Mouse (Mus musculus) testis, adult 2 months (tissue): Measurements from ENCODE around the gene Slc38a2. TPM values are rescaled to one million over a fixed set of nuclear protein-coding genes. Genes with fewer than 3 reads are reported as not detected.

ENCODE experiments used
- H3K27ac ChIP-seq: fragments of 200-500 bp; 2 replicates; pipeline ENCODE4 v1.5.1; 2012; ENCODE audit warnings: low read depth, low read length; ENCODE audit not compliant: control insufficient read depth, insufficient read depth
- H3K27me3 ChIP-seq: fragments of 200-500 bp; 2 replicates; pipeline ENCODE4 v1.6.1; 2012; ENCODE audit warnings: mild to moderate bottlenecking, low read length, moderate library complexity; ENCODE audit not compliant: control insufficient read depth, insufficient read depth
- H3K36me3 ChIP-seq: fragments of 200-500 bp; 2 replicates; pipeline ENCODE4 v1.6.1; 2012; ENCODE audit warnings: mild to moderate bottlenecking, low read length; ENCODE audit not compliant: control insufficient read depth, insufficient read depth
- H3K4me1 ChIP-seq: fragments of 200-500 bp; 2 replicates; pipeline ENCODE4 v1.6.1; 2012; ENCODE audit warnings: low read length; ENCODE audit not compliant: control insufficient read depth, insufficient read depth
- H3K4me3 ChIP-seq: fragments of 200-500 bp; 2 replicates; pipeline ENCODE4 v1.5.1; 2012; ENCODE audit warnings: low read depth, mild to moderate bottlenecking, low read length, moderate library complexity, mixed read lengths; ENCODE audit not compliant: control insufficient read depth
- CTCF ChIP-seq: fragments of 200-500 bp; IDR thresholded peaks from 2 replicates; pipeline ENCODE4 v1.5.1; 2012; ENCODE audit warnings: low read depth, mild to moderate bottlenecking, inconsistent platforms, low read length, moderate library complexity; ENCODE audit not compliant: control insufficient read depth, insufficient read depth, insufficient replicate concordance
- POLR2A ChIP-seq: fragments of 200-500 bp; IDR thresholded peaks from 2 replicates; pipeline ENCODE4 v1.6.1; 2012; ENCODE audit warnings: low read depth, mild to moderate bottlenecking, inconsistent platforms, low read length, moderate library complexity; ENCODE audit not compliant: control insufficient read depth
- polyA plus RNA-seq: library from polyadenylated mRNA; depleted of rRNA; stranded (reverse); fragments of >200 nt; gene quantifications from 2 replicates; pipeline ENCODE4 v1.2.3, GENCODE M21; 2012

Gene Slc38a2
- polyA plus RNA-seq, 1 experiment = 10.8 TPM

DNA sequence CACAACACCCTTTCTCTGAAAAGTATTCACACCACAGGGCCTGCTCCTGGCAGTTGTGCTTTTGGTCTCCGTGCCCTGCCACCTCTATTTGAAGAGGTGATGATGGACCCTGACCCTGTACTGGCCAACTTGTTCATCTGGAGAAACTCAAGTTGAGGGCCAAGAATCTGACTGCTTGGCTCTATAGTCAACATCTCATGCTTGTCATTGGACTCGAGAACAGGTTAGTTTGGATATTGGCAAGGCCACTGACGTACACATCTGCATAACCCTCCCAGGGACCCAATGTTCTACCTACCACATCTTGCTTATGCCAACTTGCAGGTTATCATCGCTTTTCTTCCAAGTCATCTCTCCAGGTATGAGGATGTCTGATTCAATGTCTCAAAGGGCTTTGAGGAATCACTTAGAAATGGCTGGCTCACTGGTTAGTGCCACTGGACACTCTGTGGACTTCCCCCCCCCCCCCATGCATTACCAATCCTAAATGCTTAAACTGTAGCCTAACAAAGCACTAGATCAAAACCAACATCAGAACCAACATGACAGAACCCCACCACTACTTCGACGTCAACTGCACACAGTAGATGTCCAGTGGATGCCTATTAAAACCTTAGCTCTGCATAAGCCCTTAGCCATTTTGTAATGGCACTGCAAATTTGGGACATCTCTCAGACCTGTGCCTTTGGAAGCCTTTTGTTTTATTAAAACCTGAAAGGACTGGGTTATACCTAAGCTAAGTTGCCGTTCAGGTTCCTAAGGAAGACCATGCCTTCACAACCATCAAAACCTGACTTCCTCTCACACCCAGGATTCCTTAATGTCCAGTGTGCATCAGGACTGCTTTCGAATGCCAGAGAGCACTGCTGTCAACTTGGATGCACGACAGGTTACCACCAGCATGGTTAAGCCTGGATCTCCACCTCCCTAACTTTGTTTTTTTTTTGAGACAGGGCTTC is 13.1 kb downstream of the Slc38a2 start:
- H3K4me3 ChIP-seq = no peak overlapping the region
- no peak for TF ChIP-seq POLR2A
- no peak for TF ChIP-seq CTCF
- no peaks in the 10 kb centered on the region for H3K36me3 ChIP-seq
- peaks cover 7% of the 10 kb centered on the region for H3K4me1 ChIP-seq
- H3K27ac ChIP-seq = no peak overlapping the region
- H3K27me3 ChIP-seq = no peaks in the 10 kb centered on the region

DNA sequence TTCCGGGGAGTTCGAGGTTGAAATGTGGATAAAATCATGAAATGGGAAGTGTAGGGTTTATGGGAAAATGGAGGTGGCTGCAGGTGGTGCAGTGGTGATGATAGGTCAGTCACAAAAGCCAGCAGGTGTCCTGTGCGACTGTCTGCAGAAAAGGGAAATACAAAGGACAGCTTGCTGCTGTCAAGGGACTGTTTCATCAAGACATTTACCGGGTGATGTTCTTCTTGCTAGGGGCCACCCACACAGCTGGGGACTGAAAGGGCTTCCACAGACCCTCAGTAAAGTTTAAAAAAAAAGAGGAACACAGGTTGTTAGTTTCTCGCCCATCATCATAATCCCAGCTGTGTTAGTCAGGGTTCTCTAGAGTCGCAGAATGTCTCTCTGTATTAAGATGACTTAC is 14.3 kb downstream of the Slc38a2 start:
- H3K36me3 ChIP-seq = no peaks in the 10 kb centered on the region
- TF ChIP-seq CTCF (no peak), POLR2A (no peak)

DNA sequence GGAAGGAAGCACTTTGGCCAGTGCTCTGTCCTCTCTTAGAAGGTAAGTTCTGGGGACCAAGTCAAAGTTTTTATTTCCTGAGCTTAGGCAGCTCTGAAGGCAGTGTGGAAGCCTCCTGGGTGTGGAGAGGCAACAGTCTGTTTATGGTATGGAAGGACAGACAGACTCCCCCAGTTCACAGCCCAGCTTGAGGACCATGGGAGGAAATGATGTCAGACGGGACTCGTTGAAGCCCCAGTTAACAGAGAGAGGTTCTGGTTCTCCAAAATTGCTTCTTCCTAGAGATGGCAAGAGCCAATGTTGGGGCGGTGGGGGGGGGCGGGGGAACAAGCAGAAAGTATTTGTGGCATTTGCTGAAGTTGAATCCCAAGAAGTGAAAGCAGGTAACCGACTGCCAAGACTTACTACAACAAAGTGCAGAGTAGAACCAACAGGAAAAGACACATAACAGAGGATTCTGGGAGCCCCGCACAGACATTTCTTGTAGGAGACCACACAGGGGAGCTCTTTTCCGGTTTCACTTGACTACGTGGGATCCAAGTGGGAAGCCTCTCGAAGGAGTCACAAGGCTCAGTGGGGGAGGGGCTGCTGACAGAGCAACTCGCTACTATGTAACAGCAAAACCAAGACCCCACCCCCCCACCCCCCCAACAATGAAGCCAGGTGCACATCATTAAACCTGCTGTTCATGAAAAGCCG is 15.2 kb downstream of the Slc38a2 start:
- peaks cover 7% of the 10 kb centered on the region for H3K4me1 ChIP-seq
- no peaks in the 10 kb centered on the region for H3K36me3 ChIP-seq
- peak overlapping the region; percentile 49; the same call in 1 of the 2 replicates for H3K27ac ChIP-seq
- no peak for TF ChIP-seq CTCF
- no peak for TF ChIP-seq POLR2A
- H3K27me3 ChIP-seq = no peaks in the 10 kb centered on the region
- H3K4me3 ChIP-seq = no peak overlapping the region

More for the DNA sequence above, 14.3 kb downstream of the Slc38a2 start:
- H3K27ac ChIP-seq = no peak overlapping the region
- peaks cover 7% of the 10 kb centered on the region for H3K4me1 ChIP-seq
- H3K27me3 ChIP-seq = no peaks in the 10 kb centered on the region
- no peak overlapping the region for H3K4me3 ChIP-seq

DNA sequence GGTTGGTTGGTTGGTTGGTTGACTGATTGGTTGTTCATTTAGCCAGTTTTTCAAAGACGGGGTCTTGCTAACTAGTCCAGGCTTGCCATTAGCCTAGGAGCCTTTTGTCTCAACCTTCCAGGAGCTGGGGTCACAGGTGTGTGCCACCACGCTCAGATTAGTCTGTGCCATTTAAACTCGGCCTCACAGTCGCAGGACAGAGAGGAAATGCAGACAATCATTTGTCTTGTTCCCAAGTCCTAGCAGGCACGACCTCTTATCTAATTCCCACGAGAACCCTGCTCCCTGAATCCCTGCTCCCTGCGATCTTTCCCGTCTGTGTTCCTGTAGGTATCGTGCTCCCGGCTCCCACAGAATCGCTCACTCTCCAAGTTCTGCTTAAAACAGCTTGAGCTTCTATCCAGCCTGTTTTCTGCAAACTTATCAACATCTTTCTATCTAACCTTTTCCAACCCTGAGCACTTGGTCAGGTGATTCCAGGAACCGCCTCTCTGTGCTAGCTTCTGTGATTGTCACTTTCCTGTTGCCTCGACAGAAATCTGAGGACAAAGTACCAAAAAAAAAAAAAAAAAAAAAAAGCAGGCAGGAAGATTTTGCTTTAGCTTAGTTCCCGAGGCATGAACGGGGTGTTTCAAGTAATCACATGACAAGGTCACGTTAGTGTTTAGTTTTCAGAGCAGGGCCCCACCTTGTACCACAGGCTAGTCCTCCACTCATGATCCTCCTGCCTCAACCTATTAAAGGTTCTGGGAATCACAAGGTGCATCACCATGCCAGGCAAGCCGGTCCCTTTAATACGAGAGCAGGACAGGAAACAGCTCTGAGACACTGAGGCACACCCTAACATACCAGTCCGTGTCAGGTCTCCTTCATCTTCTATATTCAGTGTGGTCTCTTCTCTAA is 20.4 kb downstream of the Slc38a2 start:
- Histone ChIP-seq H3K36me3 (no peaks in the 10 kb centered on the region), H3K4me3 (no peak overlapping the region), H3K27ac (no peak overlapping the region), H3K4me1 (peaks cover 2% of the 10 kb centered on the region), H3K27me3 (no peaks in the 10 kb centered on the region)
- no peak for TF ChIP-seq CTCF
- TF ChIP-seq POLR2A = no peak

DNA sequence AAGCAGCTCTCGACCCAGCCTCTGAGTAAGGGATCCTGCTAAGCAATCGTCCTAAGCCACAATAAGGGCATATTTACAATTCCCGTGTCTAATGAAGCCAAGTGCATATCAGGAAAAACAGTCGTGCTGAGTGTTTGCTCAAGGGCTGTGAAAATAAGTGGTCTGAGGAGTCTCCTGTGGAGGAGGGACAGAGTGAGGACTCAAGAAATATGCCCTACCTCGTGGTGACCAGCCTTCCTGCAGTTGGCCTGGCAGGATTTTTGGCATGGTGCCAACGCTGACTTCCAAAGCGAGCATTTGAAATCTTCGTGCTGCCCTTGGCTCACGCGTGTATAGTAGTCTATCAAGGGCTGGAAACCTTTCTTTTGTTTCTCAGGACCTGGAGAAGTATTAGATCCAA is 23.0 kb downstream of the Slc38a2 start:
- H3K4me1 ChIP-seq = no peaks in the 10 kb centered on the region
- H3K4me3 ChIP-seq = no peak overlapping the region
- H3K27ac ChIP-seq = no peak overlapping the region
- no peaks in the 10 kb centered on the region for H3K36me3 ChIP-seq
- TF ChIP-seq POLR2A (no peak), CTCF (no peak)
- H3K27me3 ChIP-seq = no peaks in the 10 kb centered on the region

DNA sequence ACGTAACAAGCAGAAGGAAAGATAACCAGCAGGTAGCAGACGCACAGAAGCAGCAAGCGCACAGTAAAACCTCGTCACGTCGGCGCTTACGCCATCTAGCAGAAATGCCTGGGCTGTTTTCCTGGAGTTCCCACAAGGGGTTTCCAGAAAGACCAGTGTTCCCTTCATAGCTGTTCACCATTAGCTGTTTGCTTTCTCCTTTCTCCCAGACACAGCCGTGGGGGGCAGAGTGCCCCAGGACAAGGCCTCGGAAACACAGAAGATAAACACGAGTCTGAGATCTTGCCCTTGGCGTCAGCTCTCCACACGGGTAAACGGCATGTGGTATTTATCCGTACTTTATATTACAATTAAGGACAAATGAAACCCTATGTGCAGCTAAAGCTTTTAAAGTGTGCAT is 23.8 kb downstream of the Slc38a2 start:
- no peaks in the 10 kb centered on the region for H3K36me3 ChIP-seq
- no peak overlapping the region for H3K27ac ChIP-seq
- no peaks in the 10 kb centered on the region for H3K4me1 ChIP-seq
- H3K27me3 ChIP-seq = no peaks in the 10 kb centered on the region
- no peak for TF ChIP-seq POLR2A
- H3K4me3 ChIP-seq = no peak overlapping the region

DNA sequence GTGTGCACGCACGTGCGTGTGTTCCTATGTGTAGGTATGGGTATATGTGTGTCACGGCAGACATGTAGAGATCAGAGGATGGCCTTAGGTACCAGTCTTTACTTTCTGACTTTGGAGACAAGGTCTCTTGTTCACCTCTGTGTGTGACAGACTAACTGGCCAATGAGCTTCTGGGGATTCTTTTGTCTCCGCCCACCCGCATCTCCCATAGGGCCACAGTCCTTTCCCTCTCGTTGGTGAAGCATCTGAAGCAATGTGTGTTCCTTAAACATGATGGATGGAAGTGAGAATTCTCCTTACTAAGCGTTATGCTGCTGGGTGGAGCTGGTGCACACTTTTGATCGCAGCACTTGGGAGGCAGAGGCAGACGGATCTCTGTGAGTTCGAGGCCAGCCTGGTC is 24.5 kb downstream of the Slc38a2 start:
- H3K4me1 ChIP-seq = no peaks in the 10 kb centered on the region
- no peak overlapping the region for H3K27ac ChIP-seq
- H3K4me3 ChIP-seq = no peak overlapping the region
- H3K36me3 ChIP-seq = no peaks in the 10 kb centered on the region
- no peaks in the 10 kb centered on the region for H3K27me3 ChIP-seq
- TF ChIP-seq POLR2A (no peak), CTCF (no peak)
